Mouse (Mus musculus): ENCODE measurements around the gene Rps27l. TPM values are rescaled to one million over a fixed set of nuclear protein-coding genes. Genes with fewer than 3 reads are reported as not detected.

Rps27l gene
- total RNA-seq (2023): 23.8 TPM

GRCm38 (mm10) chr9:66945647-66946641, at the start of gene Rps27l:
Rps27l (plus strand) TSS chr9:66946086.

GRCm38 (mm10) chr9:66919382-66919971, 26.4 kb upstream of the Rps27l start, which contains the start of gene Rab8b:
Rab8b (minus strand) TSS chr9:66919687.

GRCm38 (mm10) chr9:66975239-66975645, 29.4 kb downstream of the Rps27l start, which contains the start of gene Lactb:
Lactb (minus strand) TSS chr9:66975484.

Other genes with a start within 250 kb of the Rps27l start
- 5.8 TPM for gene Car12, start 232.4 kb upstream of the Rps27l start, total RNA-seq (2023)
- gene Aph1b, start 150.6 kb upstream of the Rps27l start, total RNA-seq (2023): 0.21 TPM
- gene Gm10647, start 149.0 kb upstream of the Rps27l start, total RNA-seq (2023): 0.24 TPM
- gene Aph1c, start 111.4 kb upstream of the Rps27l start, total RNA-seq (2023): 0.80 TPM
- gene Rab8b, start 26.4 kb upstream of the Rps27l start, total RNA-seq (2023): 49.8 TPM
- gene Lactb, start 29.4 kb downstream of the Rps27l start, total RNA-seq (2023): 13.5 TPM
- gene Tpm1, start 103.3 kb downstream of the Rps27l start, total RNA-seq (2023): 44.8 TPM

Data from CD8-positive naive resting alpha-beta T cell, adult 57 days (primary cell).